Mouse (Mus musculus): ENCODE measurements around the gene Nudcd2. TPM values are rescaled to one million over a fixed set of nuclear protein-coding genes. Genes with fewer than 3 reads are reported as not detected.

Nudcd2 gene
- total and polyA plus RNA-seq, 3 experiments, result 154 to 176 (median 171) TPM

DNA sequence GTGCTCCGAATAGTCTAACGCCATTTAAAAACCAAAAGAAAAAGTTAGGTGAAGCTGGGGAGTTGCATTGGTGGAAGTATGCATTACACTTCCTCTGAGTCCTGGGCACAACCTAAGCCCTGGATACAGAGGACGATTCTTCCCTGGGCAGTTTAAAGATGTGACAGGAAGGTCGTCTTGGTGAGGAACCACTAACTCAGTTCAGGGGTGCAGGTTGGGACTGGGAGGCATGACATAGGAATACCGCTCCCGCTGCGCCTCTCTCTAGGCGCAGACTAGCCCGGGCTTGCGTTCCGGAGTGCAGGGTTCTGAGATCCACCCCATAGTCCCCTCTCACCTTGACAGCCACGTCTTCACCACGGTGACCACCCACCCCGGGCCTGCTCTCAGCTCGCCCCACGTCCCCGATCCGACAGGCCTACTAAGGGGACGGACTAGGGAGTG lies 21.2 kb downstream of the Nudcd2 start:
- TF ChIP-seq MXI1 (IDR thresholded peaks at IDR 0.05; ENCODE audit: low read depth, low read length), result peak; percentile 65; the same call in 1 of the 2 replicates
- no peak for TF ChIP-seq BHLHE40 (IDR thresholded peaks at IDR 0.05; ENCODE audit: borderline replicate concordance, low read depth, low read length)
- 0 out of 2 replicates have a peak, but pooled peaks have one; percentile 24 for TF ChIP-seq ETS1 (IDR thresholded peaks at IDR 0.05; ENCODE audit: low read depth, low read length)
- TF ChIP-seq SMC3 (IDR thresholded peaks at IDR 0.05; ENCODE audit: low read depth, low read length), result no peak
- TF ChIP-seq ZKSCAN1 (IDR thresholded peaks at IDR 0.05; ENCODE audit: low read depth, low read length), result no peak
- Histone ChIP-seq H3K9ac (ENCODE audit: control insufficient read depth, low read depth, low read length, poor library complexity, severe bottlenecking) (peak overlapping the region; percentile 90), H3K4me1 (ENCODE audit: control insufficient read depth in 1 of 2, insufficient read depth in 2 of 2, low read length in 2 of 2) (peaks cover 4 to 8% of the 10 kb centered on the region in 2 experiments), H3K4me3 (ENCODE audit: control insufficient read depth in 1 of 2, insufficient read depth in 1 of 2, low read depth in 2 of 2, low read length in 2 of 2) (peak overlapping the region; percentile 88), H3K27ac (ENCODE audit: control insufficient read depth, low read depth, low read length) (peak overlapping the region; percentile 23), H3K79me2 (ENCODE audit: control insufficient read depth, insufficient read depth, low read length, poor library complexity) (peaks cover 5% of the 10 kb centered on the region; the same call in 1 of the 2 replicates), H3K27me3 (ENCODE audit: control insufficient read depth in 1 of 2, insufficient read depth in 2 of 2, low read length in 2 of 2) (peaks cover 0 to under 1% of the 10 kb centered on the region in 2 experiments; a peak in 1 of 4 replicates), H3K36me3 (ENCODE audit: control insufficient read depth in 1 of 2, insufficient read depth in 2 of 2, low read length in 2 of 2) (peaks cover 10 to 11% of the 10 kb centered on the region in 2 experiments; a peak in 3 of 4 replicates), H3K9me3 (replicated peaks; ENCODE audit: insufficient read depth, low read length) (no peaks in the 10 kb centered on the region)
- peak; percentile 72 for DNase-seq (ENCODE audit: low read depth, low spot score)

DNA sequence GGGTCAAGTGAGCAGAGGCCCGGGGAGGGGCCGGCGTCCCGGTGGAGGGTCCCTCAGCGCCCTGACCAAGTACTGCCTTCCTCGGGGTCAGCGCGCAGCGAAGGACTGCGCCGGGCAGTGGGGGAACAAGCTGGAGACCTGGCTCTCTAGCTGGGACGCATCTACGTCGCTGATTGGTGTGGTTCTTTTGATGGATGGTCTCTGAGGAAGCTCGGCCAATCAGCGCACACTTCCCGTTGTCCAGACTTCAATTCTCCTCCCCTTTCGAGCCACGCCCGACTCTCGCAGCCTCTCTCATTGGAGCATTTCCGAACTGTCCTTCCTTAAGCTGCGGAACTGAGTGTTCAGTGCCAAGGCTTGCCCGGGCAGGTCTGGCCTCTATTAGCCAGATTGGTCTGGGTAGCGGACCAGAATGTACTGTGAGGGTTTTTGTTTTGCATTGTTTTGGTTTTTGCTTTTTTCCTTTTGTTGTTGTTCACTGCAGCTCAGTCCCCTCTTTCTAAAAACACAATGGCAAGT lies 21.7 kb downstream of the Nudcd2 start, which contains the start of gene Ccng1:
Gene Ccng1, minus strand, starts transcription at position 203 of the 519 bp plus-strand sequence.
- DNase-seq (ENCODE audit: low read depth, low spot score), result peak; percentile 99
- peak within 1 kb of the TSS; percentile 88 for H3K4me3 ChIP-seq (ENCODE audit: control insufficient read depth in 1 of 2, insufficient read depth in 1 of 2, low read depth in 2 of 2, low read length in 2 of 2)
- H3K9ac ChIP-seq (ENCODE audit: control insufficient read depth, low read depth, low read length, poor library complexity, severe bottlenecking), result peak within 1 kb of the TSS; percentile 90
- H3K36me3 ChIP-seq (ENCODE audit: control insufficient read depth in 1 of 2, insufficient read depth in 2 of 2, low read length in 2 of 2), result peaks cover 10 to 11% of the 10 kb centered on the region in 2 experiments; a peak in 3 of 4 replicates
- H3K27ac ChIP-seq (ENCODE audit: control insufficient read depth, low read depth, low read length), result peak within 1 kb of the TSS; percentile 23
- H3K27me3 ChIP-seq (ENCODE audit: control insufficient read depth in 1 of 2, insufficient read depth in 2 of 2, low read length in 2 of 2), result peaks cover 0 to 3% of the 10 kb centered on the region in 2 experiments; a peak in 1 of 4 replicates
- H3K79me2 ChIP-seq (ENCODE audit: control insufficient read depth, insufficient read depth, low read length, poor library complexity), result peaks cover 5% of the 10 kb centered on the region; the same call in 1 of the 2 replicates
- H3K4me1 ChIP-seq (ENCODE audit: control insufficient read depth in 1 of 2, insufficient read depth in 2 of 2, low read length in 2 of 2), result peaks cover 4 to 8% of the 10 kb centered on the region in 2 experiments
- H3K9me3 ChIP-seq (replicated peaks; ENCODE audit: insufficient read depth, low read length), result no peaks in the 10 kb centered on the region
- TF ChIP-seq POLR2AphosphoS5 (IDR thresholded peaks at IDR 0.05; ENCODE audit: borderline replicate concordance, low read depth, low read length) (no peak; the same call in 1 of the 2 replicates), MAX (IDR thresholded peaks at IDR 0.05; ENCODE audit: low read length) (no peak), E2F4 (IDR thresholded peaks at IDR 0.05; ENCODE audit: borderline replicate concordance, low read depth, low read length) (no peak), ZC3H11A (IDR thresholded peaks at IDR 0.05; ENCODE audit: low read depth, low read length) (no peak), NELFE (IDR thresholded peaks at IDR 0.05; ENCODE audit: low read depth, low read length) (peak; percentile 95), USF2 (IDR thresholded peaks at IDR 0.05; ENCODE audit: borderline replicate concordance in 1 of 2, insufficient read depth in 1 of 2, low read depth in 1 of 2, low read length in 2 of 2) (no peak), SIN3A (IDR thresholded peaks at IDR 0.05; ENCODE audit: low read length) (peak; percentile 87), ETS1 (IDR thresholded peaks at IDR 0.05; ENCODE audit: low read depth, low read length) (no peak), POLR2A (IDR thresholded peaks at IDR 0.05; ENCODE audit: control insufficient read depth in 1 of 2, insufficient read depth in 1 of 2, low read depth in 1 of 2, low read length in 2 of 2, poor library complexity in 1 of 2) (peak; percentile 91 to 96), RCOR1 (IDR thresholded peaks at IDR 0.05; ENCODE audit: low read depth, low read length) (no peak), ZKSCAN1 (IDR thresholded peaks at IDR 0.05; ENCODE audit: low read depth, low read length) (no peak), MYB (IDR thresholded peaks at IDR 0.05; ENCODE audit: low read depth, low read length) (no peak), GABPA (IDR thresholded peaks at IDR 0.05; ENCODE audit: low read depth, low read length) (no peak), JUND (IDR thresholded peaks at IDR 0.05; ENCODE audit: low read depth, low read length) (no peak), SMC3 (IDR thresholded peaks at IDR 0.05; ENCODE audit: low read depth, low read length) (no peak), KAT2A (conservative IDR thresholded peaks at IDR 0.05; ENCODE audit: low read depth, low read length) (no peak; the same call in 1 of the 2 replicates), ZNF384 (IDR thresholded peaks at IDR 0.05; ENCODE audit: low read depth, low read length) (peak; percentile 77; the same call in 1 of the 2 replicates), ELF1 (IDR thresholded peaks at IDR 0.05; ENCODE audit: low read depth, low read length) (peak; percentile 86), NRF1 (IDR thresholded peaks at IDR 0.05; ENCODE audit: insufficient read depth, low read depth, low read length, poor library complexity, severe bottlenecking) (peak; percentile 31; the same call in 1 of the 2 replicates), USF1 (IDR thresholded peaks at IDR 0.05; ENCODE audit: low read depth, low read length) (no peak), EP300 (IDR thresholded peaks at IDR 0.05; ENCODE audit: low read depth in 1 of 2, low read length in 2 of 2) (no peak), GATA1 (IDR thresholded peaks at IDR 0.05; ENCODE audit: low read depth, low read length) (no peak), UBTF (IDR thresholded peaks at IDR 0.05; ENCODE audit: borderline replicate concordance, insufficient read depth, low read depth, low read length) (no peak), MYC (IDR thresholded peaks at IDR 0.05; ENCODE audit: low read depth, low read length) (no peak), BHLHE40 (IDR thresholded peaks at IDR 0.05; ENCODE audit: borderline replicate concordance, low read depth, low read length) (no peak), TAL1 (IDR thresholded peaks at IDR 0.05; ENCODE audit: low read length) (no peak), HCFC1 (IDR thresholded peaks at IDR 0.05; ENCODE audit: low read depth, low read length) (peak; percentile 64; the same call in 1 of the 2 replicates), MXI1 (IDR thresholded peaks at IDR 0.05; ENCODE audit: low read depth, low read length) (0 out of 2 replicates have a peak, but pooled peaks have one; percentile 36)

Data from MEL (cell line).